Mouse (Mus musculus): Measurements from ENCODE around the gene Lysmd4. TPM values are rescaled to one million over a fixed set of nuclear protein-coding genes. Genes with fewer than 3 reads are reported as not detected.
A peak's percentile ranks its signal among the peaks of the same experiment; 100 is the strongest.

The Lysmd4 gene
- total and polyA plus RNA-seq, 3 experiments: 4.0 to 12.0 (median 5.0) TPM

DNA sequence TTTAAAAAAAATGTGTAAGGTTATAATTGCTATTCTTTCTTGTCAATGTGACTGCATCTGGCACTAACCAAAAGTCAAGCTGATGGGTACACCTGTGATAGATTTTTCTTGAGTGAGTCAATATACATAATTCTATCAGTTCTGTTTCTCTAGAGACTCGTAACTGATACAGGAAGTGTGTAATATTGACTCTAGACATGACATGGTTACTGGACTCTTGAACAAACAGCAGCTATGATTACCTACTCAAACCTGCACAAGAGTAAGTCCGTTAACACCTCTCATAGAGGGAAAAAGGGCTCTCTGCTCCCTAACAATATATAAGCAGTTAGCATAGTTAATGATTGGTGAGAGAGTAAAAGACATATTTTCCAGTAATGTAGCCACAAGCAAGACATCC, 87.8 kb downstream of the Lysmd4 start:
- no peak overlapping the region; the same call in 1 of the 2 replicates for H3K9ac ChIP-seq (ENCODE audit: insufficient read depth, low read depth)
- H3K79me2 ChIP-seq (replicated peaks; ENCODE audit: control insufficient read depth, extremely low read depth, insufficient read depth, poor library complexity, severe bottlenecking): peaks cover 53% of the 10 kb centered on the region
- no peak overlapping the region; the same call in 1 of the 2 replicates for H3K27ac ChIP-seq (ENCODE audit: insufficient read depth, low read depth)
- no peak for DNase-seq (ENCODE audit: extremely low read depth)
- H3K4me3 ChIP-seq (replicated peaks in 1 of 3; ENCODE audit: low read depth in 2 of 3, low read length in 2 of 3, poor library complexity in 1 of 3): no peak overlapping the region
- H3K27me3 ChIP-seq (replicated peaks): no peaks in the 10 kb centered on the region
- no peak overlapping the region for H3K4me2 ChIP-seq (ENCODE audit: insufficient read depth, low read depth, poor library complexity, severe bottlenecking)
- in situ Hi-C loops (cut with MboI; ENCODE audit: low pct_ligation_motif_present, low pct_unique_long_range_greater_than_20kb, low sequenced_read_pairs): no loop called here
- peaks cover 16 to 53% of the 10 kb centered on the region in 2 experiments for H3K36me3 ChIP-seq (replicated peaks in 1 of 2; ENCODE audit: control insufficient read depth in 1 of 2, insufficient read depth in 1 of 2, low read length in 1 of 2)
- TF ChIP-seq ZNF384 (IDR thresholded peaks at IDR 0.05; ENCODE audit: low read depth, low read length): no peak
- H3K4me1 ChIP-seq (ENCODE audit: control insufficient read depth in 1 of 2, insufficient read depth in 2 of 2): peaks cover 12 to 48% of the 10 kb centered on the region in 2 experiments; a peak in 2 of 4 replicates
- no peaks in the 10 kb centered on the region for H3K9me3 ChIP-seq (replicated peaks; ENCODE audit: low read length)
- dilution Hi-C loops (cut with MboI; ENCODE audit: extremely low pct_ligation_motif_present, extremely low pct_unique_long_range_greater_than_20kb, low sequenced_read_pairs): no loop called here

DNA sequence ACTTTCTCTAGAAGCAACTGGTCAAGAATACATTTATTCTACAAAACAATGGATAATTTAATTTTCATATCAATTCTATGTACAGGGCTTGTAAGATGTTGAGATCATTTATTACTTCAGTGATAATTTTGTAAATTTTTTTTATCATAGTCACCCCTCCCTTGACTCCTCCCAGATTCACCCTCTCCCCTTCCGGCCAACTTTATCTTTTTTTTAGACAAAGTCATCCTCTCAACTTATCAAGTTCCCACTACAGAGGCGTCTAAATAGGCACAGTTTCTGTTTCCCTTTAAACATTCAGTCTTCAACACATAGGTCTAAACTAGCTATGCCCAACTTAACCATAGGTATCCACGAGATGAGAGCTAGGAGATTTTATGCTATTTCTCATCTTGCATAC, 90.9 kb downstream of the Lysmd4 start:
- Histone ChIP-seq H3K4me2 (ENCODE audit: insufficient read depth, low read depth, poor library complexity, severe bottlenecking) (no peak overlapping the region), H3K4me1 (ENCODE audit: control insufficient read depth in 1 of 2, insufficient read depth in 2 of 2) (peaks cover 9 to 36% of the 10 kb centered on the region in 2 experiments; a peak in 2 of 4 replicates), H3K36me3 (replicated peaks in 1 of 2; ENCODE audit: control insufficient read depth in 1 of 2, insufficient read depth in 1 of 2, low read length in 1 of 2) (peaks cover 18 to 59% of the 10 kb centered on the region in 2 experiments), H3K27ac (ENCODE audit: insufficient read depth, low read depth) (no peak overlapping the region), H3K79me2 (replicated peaks; ENCODE audit: control insufficient read depth, extremely low read depth, insufficient read depth, poor library complexity, severe bottlenecking) (peaks cover 42% of the 10 kb centered on the region), H3K9me3 (replicated peaks; ENCODE audit: low read length) (no peaks in the 10 kb centered on the region), H3K27me3 (replicated peaks) (no peaks in the 10 kb centered on the region), H3K9ac (ENCODE audit: insufficient read depth, low read depth) (no peak overlapping the region), H3K4me3 (replicated peaks in 1 of 3; ENCODE audit: low read depth in 2 of 3, low read length in 2 of 3, poor library complexity in 1 of 3) (no peak overlapping the region)
- in situ Hi-C loops (cut with MboI; ENCODE audit: low pct_ligation_motif_present, low pct_unique_long_range_greater_than_20kb, low sequenced_read_pairs) (no loop called here), dilution Hi-C loops (cut with MboI; ENCODE audit: extremely low pct_ligation_motif_present, extremely low pct_unique_long_range_greater_than_20kb, low sequenced_read_pairs) (no loop called here)
- TF ChIP-seq MAZ (IDR thresholded peaks at IDR 0.05; ENCODE audit: low read depth, low read length): no peak
- TF ChIP-seq TCF12 (IDR thresholded peaks at IDR 0.05; ENCODE audit: low read depth, low read length): no peak
- no peak for TF ChIP-seq MXI1 (IDR thresholded peaks at IDR 0.05; ENCODE audit: low read depth, low read length)
- TF ChIP-seq RCOR1 (conservative IDR thresholded peaks at IDR 0.05; ENCODE audit: low read depth, low read length): no peak
- no peak for TF ChIP-seq JUND (conservative IDR thresholded peaks at IDR 0.05; ENCODE audit: low read depth, low read length)
- no peak for TF ChIP-seq RAD21 (IDR thresholded peaks at IDR 0.05; ENCODE audit: low read depth, low read length)
- TF ChIP-seq CTCF (conservative IDR thresholded peaks at IDR 0.05 in 1 of 2, IDR thresholded peaks at IDR 0.05 in 1 of 2; ENCODE audit: low read depth in 2 of 2, low read length in 2 of 2): no peak
- no peak for DNase-seq (ENCODE audit: extremely low read depth)

DNA sequence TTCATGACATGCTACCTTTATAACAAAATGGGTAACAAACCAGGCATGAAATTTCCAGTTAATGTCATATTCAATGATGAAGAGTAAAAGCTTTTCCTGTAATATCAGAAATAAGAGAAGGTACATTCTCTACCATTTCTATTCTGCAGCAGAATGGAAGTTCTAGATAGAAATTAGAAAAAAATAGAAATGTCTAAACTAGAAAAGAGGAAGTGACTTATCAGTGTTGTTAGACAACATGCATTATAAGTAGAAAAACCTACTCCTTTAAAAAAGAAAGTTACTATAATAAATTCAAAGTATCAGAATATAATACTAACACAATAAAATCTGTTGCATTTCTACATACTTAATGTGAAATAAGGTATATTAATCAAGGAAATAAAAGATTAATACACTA, 96.4 kb downstream of the Lysmd4 start:
- no peak overlapping the region for H3K4me3 ChIP-seq (replicated peaks in 1 of 3; ENCODE audit: low read depth in 2 of 3, low read length in 2 of 3, poor library complexity in 1 of 3)
- peaks cover 7 to 22% of the 10 kb centered on the region in 2 experiments for H3K36me3 ChIP-seq (replicated peaks in 1 of 2; ENCODE audit: control insufficient read depth in 1 of 2, insufficient read depth in 1 of 2, low read length in 1 of 2)
- no peak overlapping the region for H3K9ac ChIP-seq (ENCODE audit: insufficient read depth, low read depth)
- peak; percentile 48; the same call in 1 of the 2 replicates for TF ChIP-seq ZNF384 (IDR thresholded peaks at IDR 0.05; ENCODE audit: low read depth, low read length)
- TF ChIP-seq NELFE (IDR thresholded peaks at IDR 0.05; ENCODE audit: low read depth, low read length): no peak
- no peak for TF ChIP-seq MEF2A (IDR thresholded peaks at IDR 0.05; ENCODE audit: borderline replicate concordance, low read depth, low read length)
- no peak for TF ChIP-seq KAT2A (IDR thresholded peaks at IDR 0.05; ENCODE audit: insufficient replicate concordance, low read length)
- no peak for TF ChIP-seq SMC3 (IDR thresholded peaks at IDR 0.05; ENCODE audit: low read depth, low read length)
- no peak for TF ChIP-seq RAD21 (IDR thresholded peaks at IDR 0.05; ENCODE audit: low read depth, low read length)
- no peak for TF ChIP-seq USF2 (conservative IDR thresholded peaks at IDR 0.05; ENCODE audit: low read depth, low read length)
- TF ChIP-seq TBP (conservative IDR thresholded peaks at IDR 0.05; ENCODE audit: low read depth, low read length): no peak
- peaks cover 47% of the 10 kb centered on the region for H3K79me2 ChIP-seq (replicated peaks; ENCODE audit: control insufficient read depth, extremely low read depth, insufficient read depth, poor library complexity, severe bottlenecking)
- no peaks in the 10 kb centered on the region for H3K9me3 ChIP-seq (replicated peaks; ENCODE audit: low read length)
- no peak overlapping the region for H3K4me2 ChIP-seq (ENCODE audit: insufficient read depth, low read depth, poor library complexity, severe bottlenecking)
- H3K4me1 ChIP-seq (ENCODE audit: control insufficient read depth in 1 of 2, insufficient read depth in 2 of 2): peaks cover 6 to 29% of the 10 kb centered on the region in 2 experiments; a peak in 3 of 4 replicates
- H3K27me3 ChIP-seq (replicated peaks): no peaks in the 10 kb centered on the region
- in situ Hi-C loops (cut with MboI; ENCODE audit: low pct_ligation_motif_present, low pct_unique_long_range_greater_than_20kb, low sequenced_read_pairs): no loop called here
- no peak for DNase-seq (ENCODE audit: extremely low read depth)
- dilution Hi-C loops (cut with MboI; ENCODE audit: extremely low pct_ligation_motif_present, extremely low pct_unique_long_range_greater_than_20kb, low sequenced_read_pairs): no loop called here
- no peak overlapping the region for H3K27ac ChIP-seq (ENCODE audit: insufficient read depth, low read depth)

All from CH12.LX (cell line).